Mouse (Mus musculus) cerebellum, adult 9-10 months (tissue): ENCODE data around the gene Maml1.

ENCODE experiments used
- DNase-seq: peaks from one replicate; pipeline ENCODE4 v3.0.0; 2022

The Maml1 gene

DNA sequence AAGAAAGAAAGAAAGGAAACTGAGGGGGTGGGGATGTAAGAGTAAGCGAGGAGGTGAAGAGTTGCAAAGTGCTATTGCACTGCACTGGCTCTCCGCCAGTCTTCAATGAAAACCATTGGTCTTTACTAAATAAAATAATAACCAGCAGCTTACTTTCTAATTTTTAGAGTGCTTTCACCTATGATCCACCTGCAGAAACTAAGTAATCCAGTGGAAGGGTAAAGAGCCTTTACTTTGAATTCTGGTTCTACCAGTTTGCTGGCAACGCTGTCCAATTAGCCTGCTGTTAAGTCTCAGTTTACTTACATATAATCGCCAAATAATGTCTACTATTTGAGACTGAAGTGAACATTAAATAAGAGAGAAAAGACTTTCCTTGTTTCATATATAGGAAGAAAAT is 13.1 kb downstream of the Maml1 start:
- no peak for DNase-seq

- DNase-seq, result no peak
Observed at GRCm38 (mm10) chr11:50277706-50278105, 14.4 kb downstream of the Maml1 start.

- DNase-seq, result no peak
Observed at GRCm38 (mm10) chr11:50277025-50277424, 15.1 kb downstream of the Maml1 start.

DNA sequence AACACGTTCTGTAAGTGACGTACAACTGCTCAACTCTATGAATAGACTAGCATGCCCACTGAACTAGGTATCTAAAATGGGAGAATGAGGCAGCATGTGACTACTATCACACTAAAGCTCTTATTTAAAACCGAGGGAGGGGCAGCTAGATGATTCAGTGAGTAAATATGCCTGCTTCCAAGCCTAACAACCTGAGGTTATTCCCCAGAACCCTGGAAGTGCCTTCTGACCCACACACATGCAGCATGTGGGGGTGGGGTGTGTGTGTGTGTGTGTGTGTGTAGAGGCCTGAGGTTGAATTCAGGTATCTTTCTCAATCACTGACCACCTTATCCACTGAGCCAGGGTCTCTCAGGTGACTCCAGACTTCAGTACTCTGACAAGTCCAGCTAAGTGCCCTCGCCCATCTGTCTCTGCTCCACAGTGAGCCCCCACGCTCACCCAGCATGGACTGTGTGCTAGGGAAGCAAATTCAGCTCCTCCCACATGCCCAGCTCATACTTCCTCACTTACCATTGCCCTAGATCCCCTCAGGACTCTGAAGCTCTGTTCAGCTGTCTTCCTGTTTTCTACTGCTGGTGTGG is 16.5 kb downstream of the Maml1 start:
- DNase-seq, result no peak

GRCm38 (mm10) chr11:50275077-50275476 is 17.0 kb downstream of the Maml1 start:
- no peak for DNase-seq

GRCm38 (mm10) chr11:50272819-50273218 is 19.3 kb downstream of the Maml1 start:
- DNase-seq, result no peak

- DNase-seq, result no peak
Observed at GRCm38 (mm10) chr11:50269885-50270284, 22.2 kb downstream of the Maml1 start.

DNA sequence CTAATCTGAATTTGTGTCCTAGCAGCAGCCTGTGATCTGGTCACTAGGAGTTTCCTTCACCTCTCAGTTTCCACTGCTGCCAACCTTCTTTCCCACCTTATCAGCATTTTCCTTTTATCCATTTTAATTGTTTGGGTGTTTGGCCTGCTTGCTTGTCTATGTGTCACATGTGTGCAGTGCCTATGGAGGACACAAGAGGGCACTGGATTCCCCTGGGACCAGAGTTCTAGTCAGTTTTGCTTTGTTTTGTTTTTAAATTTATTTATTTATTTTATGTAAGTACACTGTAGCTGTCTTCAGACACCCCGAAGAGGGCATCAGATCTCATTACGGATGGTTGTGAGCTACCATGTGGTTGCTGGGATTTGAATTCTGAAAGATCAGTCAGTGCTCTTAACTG is 22.9 kb downstream of the Maml1 start:
- no peak for DNase-seq

DNA sequence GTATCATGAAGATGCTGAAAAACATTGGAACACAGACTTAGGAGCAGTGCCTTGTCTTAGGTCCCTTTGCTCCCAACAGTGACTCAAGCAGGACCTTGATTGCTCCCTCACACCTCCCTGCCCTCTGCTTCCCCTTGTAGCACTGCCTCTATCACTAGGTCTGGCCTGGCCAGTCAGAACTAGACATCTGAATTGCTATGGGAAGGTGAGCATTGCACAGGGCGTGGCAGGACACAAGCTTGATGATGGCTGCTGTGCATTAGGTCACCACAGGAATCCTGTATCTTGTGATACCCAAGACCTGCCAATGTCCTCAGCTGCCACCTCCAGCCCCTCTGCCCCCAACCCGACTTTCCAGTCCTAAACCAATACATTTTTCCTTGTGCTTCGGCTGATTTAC is 25.1 kb downstream of the Maml1 start:
- DNase-seq, result no peak

GRCm38 (mm10) chr11:50265931-50266330 is 26.2 kb downstream of the Maml1 start:
- no peak for DNase-seq

DNA sequence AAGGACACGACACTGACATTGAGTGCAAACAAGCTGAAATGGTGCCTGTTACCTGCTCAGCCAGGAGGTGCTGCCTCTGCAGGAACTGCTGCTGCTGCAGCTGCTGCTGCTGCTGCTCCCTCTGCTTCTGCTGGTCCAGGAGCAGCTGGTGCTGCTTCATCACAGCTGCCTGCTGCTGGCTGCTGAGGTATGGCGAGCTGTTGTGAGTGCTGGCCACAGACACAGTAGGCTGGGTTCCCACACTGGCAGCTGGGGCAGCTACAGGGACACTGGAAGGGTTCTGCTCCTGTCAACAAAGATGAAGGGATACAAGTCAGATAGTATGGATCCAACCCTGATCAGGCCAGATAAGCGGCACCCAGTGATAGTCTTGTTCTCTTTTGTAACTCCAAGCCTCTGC is 28.9 kb downstream of the Maml1 start:
- no peak for DNase-seq

DNA sequence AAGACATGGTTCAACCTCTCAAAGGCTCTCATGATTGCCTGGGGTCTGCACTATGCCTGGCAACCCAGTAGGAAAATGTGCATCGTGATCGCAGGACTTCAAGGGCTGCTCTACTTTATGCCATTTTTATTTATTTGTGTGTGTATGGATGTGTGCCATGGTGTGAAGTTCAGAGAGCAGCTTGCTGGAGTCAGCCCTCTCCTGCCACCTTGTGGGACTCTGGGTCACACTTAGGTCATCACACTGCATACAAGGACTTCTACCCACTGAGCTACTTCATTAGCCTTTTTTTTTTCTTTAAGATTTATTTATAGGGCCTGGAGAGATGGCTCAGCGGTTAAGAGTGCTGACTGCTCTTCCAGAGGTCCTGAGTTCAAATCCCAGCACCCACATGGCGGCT is 30.1 kb downstream of the Maml1 start:
- no peak for DNase-seq

DNA sequence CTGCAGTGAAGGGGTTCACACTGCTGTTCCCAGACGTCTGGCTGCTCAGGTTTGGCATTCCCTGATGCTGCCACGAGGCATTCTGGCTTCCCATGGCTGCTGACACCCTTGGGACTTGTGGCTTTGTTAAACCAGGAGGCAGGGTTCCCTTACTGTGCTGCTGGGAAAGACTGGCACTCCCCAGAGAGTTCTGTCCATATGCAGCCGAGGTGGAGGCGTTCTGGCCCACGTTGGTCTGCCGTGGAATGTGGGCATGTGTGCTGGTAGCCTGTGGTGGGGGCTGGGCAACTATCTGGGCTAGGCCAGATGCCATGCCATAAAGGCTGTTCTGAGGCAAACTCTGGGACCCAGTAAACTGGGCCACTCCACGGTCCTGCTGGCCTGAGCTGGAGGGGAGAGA is 33.8 kb downstream of the Maml1 start:
- DNase-seq, result no peak

DNA sequence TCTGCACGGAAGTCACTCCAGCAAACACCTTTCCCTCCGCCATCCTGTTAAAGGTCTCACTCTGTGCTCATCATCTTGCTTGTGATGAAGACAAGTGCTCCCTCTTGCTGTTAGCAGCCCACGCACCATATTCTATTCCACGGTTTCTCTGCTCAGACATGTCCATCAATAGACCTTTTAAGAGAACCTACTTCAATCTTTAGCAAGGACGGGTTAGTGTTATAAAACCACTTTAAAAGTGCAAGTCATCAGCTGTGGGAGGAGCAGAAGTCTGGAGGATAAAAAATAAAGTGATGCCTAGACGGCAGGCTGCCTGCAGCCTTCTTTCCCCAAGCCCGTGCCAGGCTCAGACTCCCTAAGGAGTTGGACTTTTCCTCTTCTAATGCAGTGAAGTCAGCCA is 35.5 kb downstream of the Maml1 start:
- DNase-seq, result no peak

DNA sequence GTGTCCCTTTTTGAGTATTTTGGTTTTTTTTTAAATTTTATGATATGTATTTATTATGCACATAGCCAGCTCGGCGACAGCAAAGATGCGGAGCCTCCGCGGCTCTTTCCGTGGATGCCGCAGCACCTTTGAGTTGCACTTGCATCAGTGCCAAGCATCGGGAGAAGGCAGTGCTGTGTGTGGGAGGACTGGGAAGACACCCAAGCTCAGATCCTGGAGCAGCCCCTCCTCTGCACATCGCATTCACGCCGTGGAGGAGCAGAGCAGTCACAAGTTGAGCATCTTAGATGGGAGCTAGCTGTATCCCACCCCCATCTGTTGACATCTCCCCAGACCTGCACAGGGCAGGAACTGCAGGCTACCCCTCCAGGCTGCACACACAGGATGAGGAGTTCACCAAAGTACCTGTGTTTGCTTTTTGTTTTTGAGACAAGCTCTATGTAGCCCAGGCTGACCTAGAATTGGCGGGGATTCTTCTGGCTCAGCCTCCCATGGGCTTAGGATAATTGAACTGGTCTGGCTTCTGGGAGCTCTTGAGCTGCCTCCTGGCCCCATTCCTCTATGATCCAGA is 38.0 kb downstream of the Maml1 start:
- DNase-seq, result peak; percentile 62

DNA sequence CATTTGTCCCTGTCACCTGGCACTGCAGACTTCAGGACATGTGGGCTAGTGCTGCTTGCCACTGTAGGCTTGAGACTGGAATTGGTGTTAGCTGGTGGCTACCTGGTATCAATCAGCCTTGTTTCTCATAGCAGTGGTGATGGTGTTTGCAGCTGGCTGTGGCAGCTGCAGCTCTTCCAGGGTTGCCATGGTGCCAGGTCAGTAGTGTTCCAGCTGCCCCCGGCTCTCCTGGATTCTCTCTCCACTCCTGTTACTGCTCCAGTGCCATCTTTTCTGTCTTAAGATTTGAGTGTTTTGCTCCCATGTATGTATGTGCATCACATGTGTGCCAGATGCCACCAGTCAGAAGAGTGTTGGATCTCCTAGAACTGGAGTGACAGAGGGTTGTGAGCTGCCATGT is 38.7 kb downstream of the Maml1 start:
- DNase-seq, result no peak

- DNase-seq, result no peak
Observed at GRCm38 (mm10) chr11:50252684-50253265, 39.3 kb downstream of the Maml1 start.

GRCm38 (mm10) chr11:50252166-50252565 is 39.9 kb downstream of the Maml1 start:
- no peak for DNase-seq

- no peak for DNase-seq
Observed at GRCm38 (mm10) chr11:50248473-50249171, 43.5 kb downstream of the Maml1 start.

DNA sequence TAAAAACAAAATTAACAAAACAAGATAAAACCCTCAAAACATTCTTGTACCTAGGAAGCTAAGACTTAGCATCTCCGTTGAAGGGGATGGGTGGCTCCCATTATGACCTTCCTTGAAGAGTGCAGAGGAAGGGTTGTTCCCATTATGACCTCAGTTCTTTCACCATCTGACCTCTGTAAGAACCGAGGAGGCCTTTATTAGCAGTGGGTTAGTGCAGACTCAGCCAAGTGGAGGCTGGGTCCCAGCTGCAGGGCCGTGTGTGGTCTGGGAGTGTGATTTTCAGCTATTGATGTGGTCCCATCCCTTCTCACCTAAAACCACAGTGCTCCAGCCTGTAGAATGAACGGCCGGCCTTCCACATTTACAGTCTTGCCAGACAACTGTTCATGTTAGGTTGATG is 46.8 kb downstream of the Maml1 start:
- no peak for DNase-seq

GRCm38 (mm10) chr11:50243926-50244325 is 48.2 kb downstream of the Maml1 start:
- no peak for DNase-seq

DNA sequence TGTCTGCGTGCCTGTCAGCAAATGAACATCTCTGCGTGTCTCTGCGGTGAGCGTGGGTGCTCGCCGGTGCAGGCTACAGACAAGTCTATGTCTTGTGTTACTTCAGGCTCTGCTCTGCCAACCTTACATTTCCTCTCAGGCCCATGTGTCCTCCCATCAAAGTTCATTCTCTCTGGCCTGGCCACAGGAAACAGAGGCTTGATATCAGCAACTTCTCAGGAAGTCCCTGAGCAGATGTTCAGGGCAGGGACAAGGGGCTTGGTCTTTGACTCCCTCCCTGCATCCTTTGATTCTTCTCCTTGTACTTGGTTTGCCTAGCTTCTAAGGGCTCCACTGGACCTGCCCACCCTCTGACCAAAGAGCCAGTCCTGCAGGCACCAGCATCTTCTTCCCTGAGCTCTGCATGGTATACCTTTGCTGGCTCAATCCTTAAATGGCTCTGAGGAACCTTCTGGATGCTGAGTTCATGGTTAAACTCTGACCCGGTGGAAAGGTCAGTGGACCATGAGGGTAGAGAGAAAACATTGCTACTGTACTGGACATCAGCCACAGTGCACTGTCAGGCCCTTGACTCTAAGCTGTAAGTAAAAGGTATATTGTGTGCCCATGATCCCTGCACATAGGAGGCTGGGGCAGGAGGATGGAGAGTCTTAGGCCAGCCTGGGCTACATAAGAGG is 51.7 kb downstream of the Maml1 start:
- DNase-seq, result no peak
